Mouse (Mus musculus) embryonic facial prominence, embryonic 13.5 days (tissue): Measurements from ENCODE around the gene Ttll6. TPM values are rescaled to one million over a fixed set of nuclear protein-coding genes. Genes with fewer than 3 reads are reported as not detected.
A peak's percentile ranks its signal among the peaks of the same experiment; 100 is the strongest.
"Not testable (repeated sequence)": the region's sequence is repeated elsewhere in the genome, so short reads cannot be mapped to it uniquely, and the experiment has no call there.

Source experiments
- ATAC-seq: fragments of 200-750 bp; cut with Nextera tagmentation; 2 replicates; pipeline ENCODE4 v1.8.0; 2017; ENCODE audit warnings: low read depth; ENCODE audit not compliant: insufficient number of reproducible peaks, insufficient read depth, low FRiP score, low TSS enrichment
- H3K27ac ChIP-seq: fragments of 300-500 bp; sonication (generic); 2 replicates; pipeline ENCODE4 v1.5.1; 2015; ENCODE audit warnings: moderate library complexity, mild to moderate bottlenecking, inconsistent platforms
- H3K27me3 ChIP-seq: fragments of 300-500 bp; sonication (generic); 2 replicates; pipeline ENCODE4 v1.6.1; 2015; ENCODE audit warnings: mild to moderate bottlenecking, inconsistent platforms
- H3K36me3 ChIP-seq: fragments of 300-500 bp; sonication (generic); 2 replicates; pipeline ENCODE4 v1.6.1; 2015; ENCODE audit warnings: mild to moderate bottlenecking, inconsistent platforms
- H3K4me1 ChIP-seq: fragments of 300-500 bp; sonication (generic); 2 replicates; pipeline ENCODE4 v1.6.1; 2015; ENCODE audit warnings: inconsistent platforms
- H3K4me2 ChIP-seq: fragments of 300-500 bp; sonication (generic); 2 replicates; pipeline ENCODE4 v1.6.1; 2015; ENCODE audit warnings: moderate library complexity, mild to moderate bottlenecking, inconsistent platforms
- H3K4me3 ChIP-seq: fragments of 300-500 bp; sonication (generic); 2 replicates; pipeline ENCODE4 v1.5.1; 2015; ENCODE audit warnings: mild to moderate bottlenecking, inconsistent platforms
- H3K9ac ChIP-seq: fragments of 300-500 bp; sonication (generic); 2 replicates; pipeline ENCODE4 v1.6.1; 2015; ENCODE audit warnings: mild to moderate bottlenecking, inconsistent platforms
- H3K9me3 ChIP-seq: fragments of 300-500 bp; sonication (generic); 2 replicates; pipeline ENCODE4 v1.6.1; 2016; ENCODE audit warnings: inconsistent platforms
- WGBS: fragments of 180-500 bp; shearing (Covaris S2); methylation state at CpG from one replicate; pipeline ENCODE4 v1.1.7; 2015; ENCODE audit warnings: mixed read lengths; 5-methylcytosine and 5-hydroxymethylcytosine counted together
- polyA plus RNA-seq: library from polyadenylated mRNA; unstranded; fragments of >200 nt; fragmentation: Nextera tagmentation; extraction: Ambion mirVana; gene quantifications from 2 replicates; pipeline ENCODE4 v1.2.1, GENCODE M21; 2015

Gene Ttll6
- polyA plus RNA-seq: 0.08 and 0.25 TPM in 2 replicates

GRCm38 (mm10) chr11:96133239-96133865 is at the start of gene Ttll6:
Gene Ttll6, plus strand, starts transcription at chr11:96133786.
- Histone ChIP-seq H3K36me3 (no peaks in the 10 kb centered on the region), H3K4me2 (peak within 1 kb of the TSS; percentile 53), H3K27ac (no peak within 1 kb of the TSS), H3K27me3 (peaks cover 35% of the 10 kb centered on the region), H3K4me3 (peak within 1 kb of the TSS; percentile 16; the same call in 1 of the 2 replicates), H3K9me3 (no peaks in the 10 kb centered on the region), H3K9ac (0 out of 2 replicates have a peak within 1 kb of the TSS, but pooled peaks have one; percentile 40), H3K4me1 (peaks cover 7% of the 10 kb centered on the region)
- WGBS: 20% methylated on average over 16 of the region's 16 CpGs
- no peak for ATAC-seq

- ATAC-seq: no peak
- Histone ChIP-seq H3K9ac (no peak overlapping the region), H3K36me3 (no peaks in the 10 kb centered on the region), H3K9me3 (peaks cover 5% of the 10 kb centered on the region), H3K4me2 (no peak overlapping the region), H3K4me1 (no peaks in the 10 kb centered on the region), H3K4me3 (no peak overlapping the region), H3K27ac (no peak overlapping the region), H3K27me3 (peaks cover 5% of the 10 kb centered on the region; the same call in 1 of the 2 replicates)
- WGBS: 87% methylated on average over 6 of the region's 6 CpGs
These were observed 45.6 kb upstream of the Ttll6 start for GRCm38 (mm10) chr11:96087981-96088380.

GRCm38 (mm10) chr11:96091073-96091472 is 42.5 kb upstream of the Ttll6 start:
- Histone ChIP-seq H3K4me3 (no peak overlapping the region), H3K9me3 (peaks cover 5% of the 10 kb centered on the region), H3K4me1 (no peaks in the 10 kb centered on the region), H3K27me3 (peaks cover 7% of the 10 kb centered on the region; the same call in 1 of the 2 replicates), H3K4me2 (no peak overlapping the region), H3K9ac (no peak overlapping the region), H3K27ac (no peak overlapping the region), H3K36me3 (no peaks in the 10 kb centered on the region)
- 58% methylated on average over 2 of the region's 2 CpGs for WGBS
- ATAC-seq: no peak

DNA sequence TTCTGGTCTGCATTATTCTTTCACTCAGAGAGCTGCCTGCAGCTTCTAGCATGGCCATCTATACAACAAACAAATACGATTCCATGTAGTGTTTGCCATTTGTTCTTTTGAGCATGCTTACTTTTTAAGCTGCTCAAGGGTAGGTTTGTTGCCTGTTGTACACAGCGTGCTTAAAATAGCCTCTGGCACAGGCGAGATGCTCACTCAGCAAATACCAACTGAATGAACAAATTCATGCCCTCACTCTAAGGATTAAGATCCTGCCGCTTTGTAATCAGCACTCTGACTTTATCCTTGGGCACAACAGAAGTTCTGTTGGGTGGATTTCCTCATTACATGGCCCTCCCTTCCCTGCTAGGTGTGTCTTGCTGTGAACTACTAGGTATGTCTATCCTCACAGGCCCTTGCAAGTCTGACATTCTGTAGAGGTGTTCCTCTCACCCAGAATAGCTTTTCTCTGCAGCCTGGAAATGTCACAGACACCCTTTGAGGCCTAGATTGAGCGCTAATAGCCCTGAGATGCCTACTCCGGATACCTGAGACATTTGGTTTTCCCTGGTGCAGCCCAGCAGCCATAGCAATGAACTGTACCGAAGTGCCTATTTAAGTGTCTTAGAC is 40.8 kb upstream of the Ttll6 start:
- no peak overlapping the region for H3K27ac ChIP-seq
- H3K27me3 ChIP-seq: peaks cover 7% of the 10 kb centered on the region; the same call in 1 of the 2 replicates
- no peaks in the 10 kb centered on the region for H3K36me3 ChIP-seq
- no peak overlapping the region for H3K4me2 ChIP-seq
- 38% methylated on average over 7 of the region's 7 CpGs for WGBS
- ATAC-seq: no peak
- H3K9me3 ChIP-seq: peaks cover 5% of the 10 kb centered on the region
- no peak overlapping the region for H3K4me3 ChIP-seq
- H3K9ac ChIP-seq: no peak overlapping the region
- no peaks in the 10 kb centered on the region for H3K4me1 ChIP-seq

DNA sequence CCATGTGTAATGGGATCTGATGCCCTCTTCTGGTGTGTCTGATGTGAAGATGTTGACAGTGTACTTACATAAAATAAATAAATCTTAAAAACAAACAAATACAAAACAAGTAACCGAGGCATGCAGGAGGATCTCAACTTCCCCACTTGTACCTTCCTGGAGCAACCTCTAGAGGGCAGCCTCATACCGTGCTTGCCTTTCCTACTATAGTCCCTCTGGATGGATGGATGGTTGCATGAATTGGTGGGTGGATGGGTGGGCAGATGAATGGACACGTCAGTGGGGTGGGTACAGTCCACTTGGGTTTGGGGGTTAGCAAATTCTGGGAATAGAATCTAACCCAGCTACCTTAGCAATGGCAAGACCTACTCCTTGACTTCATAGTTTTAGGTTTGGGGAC is 40.2 kb upstream of the Ttll6 start:
- no peak overlapping the region for H3K27ac ChIP-seq
- WGBS: 9% methylated on average over 3 of the region's 3 CpGs
- ATAC-seq: no peak
- no peak overlapping the region for H3K9ac ChIP-seq
- no peak overlapping the region for H3K4me2 ChIP-seq
- H3K9me3 ChIP-seq: no peaks in the 10 kb centered on the region; the same call in 1 of the 2 replicates
- no peaks in the 10 kb centered on the region for H3K4me1 ChIP-seq
- H3K27me3 ChIP-seq: peaks cover 7% of the 10 kb centered on the region; the same call in 1 of the 2 replicates
- H3K4me3 ChIP-seq: no peak overlapping the region
- no peaks in the 10 kb centered on the region for H3K36me3 ChIP-seq

DNA sequence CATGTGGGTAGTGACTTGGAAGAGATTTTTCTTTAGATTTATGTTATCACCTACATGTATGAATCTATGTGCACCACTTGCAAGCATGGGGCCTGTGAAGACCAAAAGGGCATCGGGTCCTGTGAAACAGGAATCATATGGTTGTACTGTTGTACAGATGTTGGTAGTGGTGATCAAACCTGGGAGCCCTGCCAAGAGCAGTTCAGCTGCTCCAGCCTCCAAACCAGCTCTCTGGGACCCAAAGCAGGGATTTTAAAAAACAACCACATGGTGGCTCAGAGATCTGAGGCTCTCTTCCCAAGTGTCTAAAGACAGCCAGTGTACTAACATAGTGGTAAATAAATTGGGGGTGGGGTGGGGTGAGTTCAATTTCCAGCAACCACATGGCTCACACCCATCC is 25.2 kb upstream of the Ttll6 start:
- no peak overlapping the region for H3K9ac ChIP-seq
- H3K27ac ChIP-seq: no peak overlapping the region
- no peak for ATAC-seq
- H3K27me3 ChIP-seq: no peaks in the 10 kb centered on the region
- no peak overlapping the region for H3K4me2 ChIP-seq
- no peaks in the 10 kb centered on the region for H3K9me3 ChIP-seq
- no peak overlapping the region for H3K4me3 ChIP-seq
- H3K4me1 ChIP-seq: 0 out of 2 replicates have a peak, but pooled peaks cover 3% of the 10 kb centered on the region
- 50% methylated on average over 1 of the region's 1 CpGs for WGBS
- H3K36me3 ChIP-seq: no peaks in the 10 kb centered on the region

DNA sequence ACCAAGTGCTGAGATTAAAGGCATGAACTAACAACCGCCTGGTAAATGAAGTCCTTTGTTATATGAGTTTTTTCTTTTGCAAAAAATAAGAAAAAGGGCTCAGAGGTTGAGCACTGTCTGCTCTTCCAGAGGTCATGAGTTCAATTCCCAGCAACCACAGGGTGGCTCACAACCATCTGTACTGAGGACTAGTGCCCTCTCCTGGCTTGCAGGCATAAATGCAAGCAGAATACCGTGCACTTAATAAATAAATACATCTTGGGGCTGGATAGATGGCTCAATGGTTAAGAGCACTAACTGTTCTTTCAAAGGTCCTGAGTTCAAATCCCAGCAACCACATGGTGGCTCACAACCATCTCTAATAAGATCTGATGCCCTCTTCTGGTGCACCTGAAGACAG is 22.6 kb upstream of the Ttll6 start:
- not testable (repeated sequence) for ATAC-seq, H3K9me3 ChIP-seq, H3K27ac ChIP-seq, H3K4me1 ChIP-seq, H3K36me3 ChIP-seq, H3K4me3 ChIP-seq, H3K4me2 ChIP-seq, H3K9ac ChIP-seq, H3K27me3 ChIP-seq
- WGBS: 58% methylated on average over 2 of the region's 2 CpGs

DNA sequence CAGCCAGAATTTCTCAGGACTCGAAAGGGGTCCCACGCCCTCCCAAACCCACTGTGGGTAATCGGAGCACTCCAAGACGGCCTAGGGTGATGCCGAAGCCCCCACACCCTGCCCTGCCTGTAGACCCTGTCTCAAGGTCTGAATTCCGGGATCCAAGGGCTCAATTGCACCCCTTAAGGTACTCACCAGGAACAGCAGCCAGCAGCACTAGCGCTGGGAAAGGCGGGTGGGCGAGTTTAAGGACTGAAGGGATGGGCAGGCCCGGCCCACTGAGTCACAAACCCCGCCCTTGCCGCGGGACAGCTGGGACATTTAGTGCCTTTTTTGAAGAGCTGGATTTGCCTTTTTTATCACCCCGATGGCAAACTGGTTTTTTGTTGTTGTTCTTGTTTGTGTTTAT is 21.8 kb upstream of the Ttll6 start, which contains the start of gene Calcoco2:
Calcoco2 (minus strand) TSS at position 214 of the 400 bp plus-strand sequence.
- 37% methylated on average over 14 of the region's 14 CpGs for WGBS
- Histone ChIP-seq H3K9me3 (no peaks in the 10 kb centered on the region), H3K27ac (no peak within 1 kb of the TSS), H3K9ac (no peak within 1 kb of the TSS), H3K36me3 (no peaks in the 10 kb centered on the region), H3K4me3 (no peak within 1 kb of the TSS), H3K4me1 (0 out of 2 replicates have a peak, but pooled peaks cover 3% of the 10 kb centered on the region), H3K4me2 (no peak within 1 kb of the TSS), H3K27me3 (no peaks in the 10 kb centered on the region)
- ATAC-seq: no peak

DNA sequence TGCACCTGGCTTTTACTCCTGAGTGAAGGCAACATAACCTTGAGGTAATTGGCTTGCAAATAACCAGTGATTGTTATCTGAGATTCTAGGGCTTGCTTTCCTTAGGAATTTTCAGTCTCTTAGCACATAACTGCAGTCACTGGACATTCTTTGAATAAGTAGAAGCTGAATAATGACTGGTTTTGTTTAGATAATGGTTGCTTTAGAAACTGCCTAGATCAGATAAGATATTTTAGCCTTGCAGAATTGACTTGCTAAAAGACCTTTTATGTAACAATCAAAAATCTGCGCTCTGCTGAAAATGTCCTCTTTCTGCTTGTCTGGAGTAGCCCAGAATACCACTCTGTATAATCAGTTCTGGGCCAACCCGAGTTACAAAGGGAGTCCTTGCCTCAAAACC is 19.5 kb upstream of the Ttll6 start:
- no peak overlapping the region for H3K27ac ChIP-seq
- no peak for ATAC-seq
- H3K9ac ChIP-seq: no peak overlapping the region
- H3K4me1 ChIP-seq: no peaks in the 10 kb centered on the region
- H3K4me3 ChIP-seq: no peak overlapping the region
- H3K4me2 ChIP-seq: no peak overlapping the region
- H3K27me3 ChIP-seq: no peaks in the 10 kb centered on the region
- no peaks in the 10 kb centered on the region for H3K36me3 ChIP-seq
- H3K9me3 ChIP-seq: no peaks in the 10 kb centered on the region
- 47% methylated on average over 2 of the region's 2 CpGs for WGBS

DNA sequence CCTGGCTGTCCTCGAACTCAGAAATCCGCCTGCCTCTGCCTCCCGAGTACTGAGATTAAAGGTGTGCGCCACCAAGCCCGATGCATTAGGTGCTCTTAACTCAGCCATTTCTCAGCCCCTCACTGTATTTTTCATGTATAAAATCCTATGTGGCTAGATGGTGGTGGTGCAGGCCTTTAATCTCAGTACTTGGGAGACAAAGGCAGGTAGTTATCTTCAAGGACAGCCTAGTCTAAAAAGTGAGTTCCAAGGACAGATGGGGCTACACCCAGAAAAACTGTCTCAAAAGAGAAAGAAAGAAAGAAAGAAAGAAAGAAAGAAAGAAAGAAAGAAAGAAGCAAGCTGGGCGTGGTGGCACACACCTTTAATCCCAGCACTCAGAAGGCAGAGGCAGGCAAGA is 18.2 kb upstream of the Ttll6 start:
- Histone ChIP-seq H3K4me1 (no peaks in the 10 kb centered on the region), H3K4me3 (no peak overlapping the region), H3K4me2 (no peak overlapping the region), H3K9ac (no peak overlapping the region), H3K27me3 (peaks cover 5% of the 10 kb centered on the region; the same call in 1 of the 2 replicates), H3K9me3 (no peaks in the 10 kb centered on the region), H3K36me3 (no peaks in the 10 kb centered on the region), H3K27ac (no peak overlapping the region)
- no peak for ATAC-seq
- 87% methylated on average over 6 of the region's 6 CpGs for WGBS

GRCm38 (mm10) chr11:96116116-96116515 is 17.5 kb upstream of the Ttll6 start:
- WGBS: 82% methylated on average over 3 of the region's 3 CpGs

GRCm38 (mm10) chr11:96116925-96117324 is 16.7 kb upstream of the Ttll6 start:
- not testable (repeated sequence) for H3K36me3 ChIP-seq, H3K4me3 ChIP-seq, H3K9ac ChIP-seq, H3K4me2 ChIP-seq, H3K4me1 ChIP-seq, ATAC-seq, H3K27ac ChIP-seq, H3K9me3 ChIP-seq
- 84% methylated on average over 3 of the region's 3 CpGs for WGBS
- H3K27me3 ChIP-seq: peaks cover 19% of the 10 kb centered on the region

More at GRCm38 (mm10) chr11:96116116-96116515, 17.5 kb upstream of the Ttll6 start:
- H3K27me3 ChIP-seq: peaks cover 11% of the 10 kb centered on the region; the same call in 1 of the 2 replicates
- H3K4me2 ChIP-seq: no peak overlapping the region
- no peaks in the 10 kb centered on the region for H3K4me1 ChIP-seq
- no peak overlapping the region for H3K27ac ChIP-seq
- no peaks in the 10 kb centered on the region for H3K9me3 ChIP-seq
- no peaks in the 10 kb centered on the region for H3K36me3 ChIP-seq
- ATAC-seq: no peak
- no peak overlapping the region for H3K9ac ChIP-seq
- no peak overlapping the region for H3K4me3 ChIP-seq
